Mouse (Mus musculus): ENCODE measurements at regions not wholly inside any gene's neighbourhood (a gene's known extent, or its start where the extent isn't known, plus 50 kb on each side); places are given as distances from the start of the nearest gene placed in this dataset.

- TF ChIP-seq POLR2A (IDR thresholded peaks at IDR 0.05; ENCODE audit: control insufficient read depth in 1 of 2, insufficient read depth in 1 of 2, low read depth in 1 of 2, low read length in 2 of 2, poor library complexity in 1 of 2) (no peak), MAFK (IDR thresholded peaks at IDR 0.05; ENCODE audit: borderline replicate concordance, low read depth, low read length) (no peak), TCF12 (IDR thresholded peaks at IDR 0.05; ENCODE audit: low read depth, low read length) (no peak), CTCF (IDR thresholded peaks at IDR 0.05 in 2 of 3, conservative IDR thresholded peaks at IDR 0.05 in 1 of 3; ENCODE audit: control insufficient read depth in 1 of 3, insufficient read depth in 1 of 3, low read depth in 2 of 3, low read length in 3 of 3, poor library complexity in 1 of 3, severe bottlenecking in 1 of 3) (no peak), EP300 (IDR thresholded peaks at IDR 0.05; ENCODE audit: low read depth in 1 of 2, low read length in 2 of 2) (no peak), ETS1 (IDR thresholded peaks at IDR 0.05; ENCODE audit: low read depth, low read length) (no peak), RAD21 (IDR thresholded peaks at IDR 0.05; ENCODE audit: low read depth, low read length) (no peak), ZMIZ1 (IDR thresholded peaks at IDR 0.05; ENCODE audit: low read depth, low read length) (no peak)
These were observed 58.0 kb upstream of the Aldh1b1 start for GRCm38 (mm10) chr4:45740779-45741365.
